Mouse (Mus musculus) embryonic facial prominence, embryonic 10.5 days (tissue): ENCODE results near the gene Taf8. TPM values are rescaled to one million over a fixed set of nuclear protein-coding genes. Genes with fewer than 3 reads are reported as not detected.

ENCODE experiments used
- DNase-seq: peaks from one replicate; pipeline ENCODE4 v3.0.0-alpha.2; 2017; ENCODE audit warnings: low spot score
- H3K27ac ChIP-seq: fragments of 300-500 bp; sonication (generic); replicated peaks from 2 replicates; pipeline ENCODE4 v1.5.1; 2016; ENCODE audit warnings: mild to moderate bottlenecking
- H3K27me3 ChIP-seq: fragments of 300-500 bp; sonication (generic); replicated peaks from 2 replicates; pipeline ENCODE4 v1.6.1; 2016; ENCODE audit warnings: low read depth, mild to moderate bottlenecking; ENCODE audit not compliant: poor library complexity, severe bottlenecking
- H3K36me3 ChIP-seq: fragments of 300-500 bp; sonication (generic); replicated peaks from 2 replicates; pipeline ENCODE4 v1.6.1; 2016; ENCODE audit warnings: mild to moderate bottlenecking, moderate library complexity
- H3K4me1 ChIP-seq: fragments of 300-500 bp; sonication (generic); 2 replicates; pipeline ENCODE4 v1.6.1; 2016
- H3K4me3 ChIP-seq: fragments of 300-500 bp; sonication (generic); 2 replicates; pipeline ENCODE4 v1.5.1; 2016; ENCODE audit warnings: mild to moderate bottlenecking, moderate library complexity
- H3K9me3 ChIP-seq: fragments of 300-500 bp; sonication (generic); 2 replicates; pipeline ENCODE4 v1.6.1; 2016; ENCODE audit warnings: mild to moderate bottlenecking
- WGBS: fragments of 180-500 bp; shearing (Covaris S2); methylation state at CpG from one replicate; pipeline ENCODE4 v1.1.7; 2016; 5-methylcytosine and 5-hydroxymethylcytosine counted together
- polyA plus RNA-seq: library from polyadenylated mRNA; unstranded; fragments of >200 nt; fragmentation: Nextera tagmentation; extraction: Ambion mirVana; gene quantifications from 2 replicates; pipeline ENCODE4 v1.2.1, GENCODE M21; 2016

The Taf8 gene
- polyA plus RNA-seq, 1 experiment from 2014 or later: 32.0 TPM

DNA sequence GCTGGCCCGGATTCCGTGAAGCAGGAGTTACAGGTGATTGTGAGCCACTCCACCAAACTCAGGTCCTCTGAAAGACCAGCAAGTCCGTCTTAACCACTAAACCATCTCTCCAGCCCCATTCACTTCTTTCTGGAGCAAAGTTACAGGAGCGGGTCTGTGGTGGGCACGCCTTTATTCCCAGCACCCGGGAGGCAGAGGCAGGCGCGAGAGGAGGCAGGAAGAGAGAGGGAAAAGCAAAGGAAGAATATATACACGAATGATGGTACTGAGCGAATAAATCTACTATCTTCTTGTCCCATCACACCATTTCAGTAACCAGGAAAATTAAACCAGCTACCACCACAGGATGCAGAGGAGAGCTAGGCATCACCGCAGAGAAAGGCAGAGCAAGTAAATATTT, 561 bp downstream of the Taf8 start:
- H3K9me3 ChIP-seq: no peaks in the 10 kb centered on the region
- peaks cover 37% of the 10 kb centered on the region for H3K36me3 ChIP-seq
- peaks cover 28% of the 10 kb centered on the region for H3K4me1 ChIP-seq
- H3K4me3 ChIP-seq: peak overlapping the region; percentile 76
- H3K27me3 ChIP-seq: no peaks in the 10 kb centered on the region
- 11% methylated on average over 11 of the region's 11 CpGs for WGBS
- peak overlapping the region; percentile 96 for H3K27ac ChIP-seq
- no peak for DNase-seq

- no peaks in the 10 kb centered on the region for H3K9me3 ChIP-seq
- 91% methylated on average over 11 of the region's 11 CpGs for WGBS
- DNase-seq: no peak
- no peak overlapping the region for H3K27ac ChIP-seq
- H3K36me3 ChIP-seq: peaks cover 95% of the 10 kb centered on the region
- H3K4me1 ChIP-seq: no peaks in the 10 kb centered on the region
- no peak overlapping the region for H3K4me3 ChIP-seq
- H3K27me3 ChIP-seq: no peaks in the 10 kb centered on the region
Measured at GRCm38 (mm10) chr17:47494132-47494531, 8.0 kb downstream of the Taf8 start.

DNA sequence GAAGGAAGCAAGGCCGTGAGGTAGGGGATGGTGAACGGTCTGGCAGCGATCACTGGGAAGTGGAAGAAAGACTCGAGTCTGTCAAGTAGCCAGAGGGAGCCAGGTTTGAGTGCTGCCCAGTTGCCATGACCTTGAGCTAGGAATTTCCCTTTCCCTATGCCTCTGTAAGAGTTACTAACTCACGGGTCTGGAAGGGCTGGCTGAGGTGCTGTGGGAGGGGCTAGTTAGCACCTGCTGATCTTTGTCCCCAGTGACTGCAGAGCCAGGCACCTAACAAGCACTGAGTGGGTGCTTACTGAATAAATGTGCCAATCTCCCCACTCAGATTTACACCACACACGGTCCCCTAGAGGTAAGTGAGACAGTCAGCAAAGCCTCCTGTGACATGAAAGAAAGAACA, 8.4 kb downstream of the Taf8 start:
- no peaks in the 10 kb centered on the region for H3K9me3 ChIP-seq
- DNase-seq: no peak
- H3K27me3 ChIP-seq: no peaks in the 10 kb centered on the region
- no peak overlapping the region for H3K4me3 ChIP-seq
- 91% methylated on average over 6 of the region's 6 CpGs for WGBS
- no peaks in the 10 kb centered on the region for H3K4me1 ChIP-seq
- peaks cover 95% of the 10 kb centered on the region for H3K36me3 ChIP-seq
- no peak overlapping the region for H3K27ac ChIP-seq

- Histone ChIP-seq H3K27me3 (no peaks in the 10 kb centered on the region), H3K4me1 (no peaks in the 10 kb centered on the region), H3K36me3 (peaks cover 95% of the 10 kb centered on the region), H3K4me3 (no peak overlapping the region), H3K9me3 (no peaks in the 10 kb centered on the region), H3K27ac (no peak overlapping the region)
- DNase-seq: no peak
- WGBS: 89% methylated on average over 6 of the region's 6 CpGs
Measured at GRCm38 (mm10) chr17:47492731-47493130, 9.4 kb downstream of the Taf8 start.

DNA sequence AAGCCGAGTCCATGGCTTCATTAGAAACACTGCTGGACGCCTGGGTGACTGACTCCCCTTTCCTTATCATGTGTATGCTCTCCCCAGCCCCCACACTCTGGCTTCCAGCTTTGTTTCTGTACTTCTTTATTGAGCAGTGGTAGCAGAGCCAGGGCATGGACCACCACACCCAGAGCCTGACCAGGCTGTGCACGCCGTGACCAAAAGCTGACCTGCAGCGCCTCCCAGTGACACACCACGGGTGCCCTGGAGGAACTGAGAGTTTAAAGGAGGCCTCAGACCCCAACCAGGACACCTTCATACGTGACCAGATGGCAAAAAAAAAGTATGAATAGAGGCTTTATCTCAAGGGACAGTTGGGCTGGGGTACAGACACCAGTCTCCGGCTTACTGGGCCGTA, 11.3 kb downstream of the Taf8 start:
- Histone ChIP-seq H3K27ac (no peak overlapping the region), H3K9me3 (no peaks in the 10 kb centered on the region), H3K4me1 (peaks cover 8% of the 10 kb centered on the region), H3K4me3 (no peak overlapping the region), H3K27me3 (no peaks in the 10 kb centered on the region), H3K36me3 (peaks cover 82% of the 10 kb centered on the region)
- no peak for DNase-seq
- WGBS: 88% methylated on average over 9 of the region's 9 CpGs

DNA sequence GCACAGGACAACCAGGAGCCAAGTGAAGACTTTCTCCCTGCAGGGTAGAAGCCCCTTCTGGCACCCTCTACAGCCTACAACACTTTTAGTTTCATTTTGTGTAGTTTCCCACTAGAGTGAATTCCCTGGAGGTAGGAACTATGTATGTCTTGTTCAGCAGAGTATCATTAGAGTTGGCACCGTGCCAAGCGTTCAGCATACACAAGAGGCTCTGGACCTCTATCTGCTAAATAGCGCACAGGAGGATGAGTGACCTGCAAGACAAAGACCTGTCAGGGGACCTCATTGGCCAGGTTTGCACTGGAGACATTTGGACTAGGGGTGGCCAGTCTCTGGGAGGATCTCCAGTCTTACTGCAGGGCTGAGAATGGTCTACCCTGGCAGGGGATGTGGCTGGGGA, 16.3 kb downstream of the Taf8 start:
- H3K27ac ChIP-seq: no peak overlapping the region
- DNase-seq: no peak
- no peak overlapping the region for H3K4me3 ChIP-seq
- peaks cover 30% of the 10 kb centered on the region for H3K4me1 ChIP-seq
- 92% methylated on average over 3 of the region's 3 CpGs for WGBS
- H3K27me3 ChIP-seq: no peaks in the 10 kb centered on the region
- no peaks in the 10 kb centered on the region for H3K9me3 ChIP-seq
- H3K36me3 ChIP-seq: peaks cover 34% of the 10 kb centered on the region

DNA sequence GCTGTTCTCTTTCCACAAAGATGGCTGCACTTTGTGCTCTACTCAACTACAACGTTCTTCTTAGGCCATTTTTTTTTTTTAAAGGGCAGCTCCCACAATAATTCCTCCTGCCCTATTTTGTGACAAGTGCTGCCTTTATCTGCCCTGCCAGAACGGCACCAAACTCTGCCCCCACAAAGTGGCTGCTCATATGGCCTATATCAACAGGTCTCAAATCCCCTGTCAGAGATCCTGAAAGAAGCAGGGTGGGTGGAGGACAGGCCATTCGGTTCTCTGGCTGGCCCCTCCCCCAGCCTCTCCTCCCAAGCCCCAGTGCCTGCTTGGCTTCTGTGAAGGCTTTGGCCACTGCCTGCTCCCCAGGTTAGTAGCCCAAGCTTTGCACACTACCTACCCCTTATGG, 17.1 kb downstream of the Taf8 start:
- Histone ChIP-seq H3K27ac (peak overlapping the region; percentile 75), H3K4me1 (peaks cover 30% of the 10 kb centered on the region), H3K36me3 (peaks cover 26% of the 10 kb centered on the region), H3K4me3 (no peak overlapping the region), H3K9me3 (no peaks in the 10 kb centered on the region), H3K27me3 (no peaks in the 10 kb centered on the region)
- 4% methylated on average over 3 of the region's 3 CpGs for WGBS
- no peak for DNase-seq

GRCm38 (mm10) chr17:47484241-47484921, 17.7 kb downstream of the Taf8 start:
- WGBS: 15% methylated on average over 1 of the region's 1 CpGs
- H3K4me1 ChIP-seq: peaks cover 30% of the 10 kb centered on the region
- no peak overlapping the region; the same call in 1 of the 2 replicates for H3K4me3 ChIP-seq
- H3K36me3 ChIP-seq: peaks cover 20% of the 10 kb centered on the region
- H3K27ac ChIP-seq: peak overlapping the region; percentile 75
- H3K27me3 ChIP-seq: no peaks in the 10 kb centered on the region
- peak; percentile 65 for DNase-seq
- H3K9me3 ChIP-seq: no peaks in the 10 kb centered on the region

DNA sequence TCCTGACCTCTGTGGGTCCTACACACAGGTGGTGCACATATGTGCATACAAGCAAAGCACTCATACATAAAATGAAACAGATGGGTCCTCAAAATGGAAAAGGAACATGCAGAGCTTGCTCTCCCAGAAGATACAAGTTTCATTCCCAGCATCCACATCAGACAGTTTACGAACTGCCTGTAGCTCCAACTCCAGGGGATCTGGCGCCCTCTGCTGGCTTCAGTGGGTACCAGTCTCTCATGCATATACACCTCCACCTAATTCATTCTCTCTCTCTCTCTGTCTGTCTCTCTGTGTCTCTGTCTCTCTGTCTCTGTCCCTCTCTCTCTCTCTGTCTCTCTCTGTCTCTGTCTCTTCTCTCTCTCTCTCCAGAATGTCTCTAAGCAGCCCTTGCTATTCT, 19.7 kb downstream of the Taf8 start:
- no peaks in the 10 kb centered on the region for H3K27me3 ChIP-seq
- H3K9me3 ChIP-seq: no peaks in the 10 kb centered on the region
- no peak overlapping the region for H3K4me3 ChIP-seq
- WGBS: 42% methylated on average over 2 of the region's 2 CpGs
- H3K4me1 ChIP-seq: peaks cover 30% of the 10 kb centered on the region
- H3K36me3 ChIP-seq: peaks cover 3% of the 10 kb centered on the region
- DNase-seq: peak; percentile 78
- no peak overlapping the region for H3K27ac ChIP-seq

GRCm38 (mm10) chr17:47479887-47480286, 22.2 kb downstream of the Taf8 start:
- Histone ChIP-seq H3K9me3 (no peaks in the 10 kb centered on the region), H3K27me3 (no peaks in the 10 kb centered on the region), H3K27ac (no peak overlapping the region), H3K4me3 (no peak overlapping the region), H3K4me1 (peaks cover 13% of the 10 kb centered on the region), H3K36me3 (no peaks in the 10 kb centered on the region)
- 64% methylated on average over 3 of the region's 3 CpGs for WGBS
- DNase-seq: no peak

- H3K27ac ChIP-seq: no peak overlapping the region
- H3K36me3 ChIP-seq: no peaks in the 10 kb centered on the region
- H3K27me3 ChIP-seq: peaks cover 10% of the 10 kb centered on the region
- no peaks in the 10 kb centered on the region for H3K9me3 ChIP-seq
- 59% methylated on average over 3 of the region's 3 CpGs for WGBS
- no peak overlapping the region for H3K4me3 ChIP-seq
- DNase-seq: no peak
- H3K4me1 ChIP-seq: peaks cover 13% of the 10 kb centered on the region
Measured at GRCm38 (mm10) chr17:47475714-47476113, 26.4 kb downstream of the Taf8 start.

DNA sequence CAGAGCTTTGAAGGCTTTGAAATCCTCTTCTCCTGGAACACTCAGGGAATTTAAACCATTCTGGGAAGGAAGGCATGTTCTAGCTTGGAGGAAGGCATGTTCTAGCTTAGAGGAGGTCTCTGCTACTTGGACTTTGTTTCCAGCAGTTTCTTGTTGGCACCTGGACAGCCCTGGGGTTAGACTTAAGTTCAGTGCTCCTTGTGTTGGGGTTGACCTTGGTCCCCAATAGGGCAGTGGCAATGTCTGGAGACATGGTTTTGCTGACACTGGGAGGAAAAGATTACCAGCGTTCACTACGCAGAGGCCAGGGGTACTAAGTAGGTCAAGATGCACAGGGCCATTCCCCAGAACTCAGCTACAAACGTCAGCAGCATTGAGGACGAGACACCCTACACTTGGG, 26.9 kb downstream of the Taf8 start:
- 83% methylated on average over 4 of the region's 4 CpGs for WGBS
- Histone ChIP-seq H3K4me3 (no peak overlapping the region), H3K9me3 (no peaks in the 10 kb centered on the region), H3K36me3 (no peaks in the 10 kb centered on the region), H3K27ac (no peak overlapping the region), H3K27me3 (peaks cover 16% of the 10 kb centered on the region), H3K4me1 (peaks cover 13% of the 10 kb centered on the region)
- no peak for DNase-seq

GRCm38 (mm10) chr17:47474250-47474649, 27.8 kb downstream of the Taf8 start:
- no peak overlapping the region for H3K4me3 ChIP-seq
- DNase-seq: no peak
- H3K36me3 ChIP-seq: no peaks in the 10 kb centered on the region
- no peak overlapping the region for H3K27ac ChIP-seq
- no peaks in the 10 kb centered on the region for H3K9me3 ChIP-seq
- peaks cover 25% of the 10 kb centered on the region for H3K27me3 ChIP-seq
- H3K4me1 ChIP-seq: peaks cover 17% of the 10 kb centered on the region
- WGBS: 83% methylated on average over 4 of the region's 4 CpGs
